Mouse (Mus musculus) kidney, adult 2 months (tissue): ENCODE results near the gene Rhbdf2.

ENCODE experiments used
- CTCF ChIP-seq: fragments of 200-500 bp; conservative IDR thresholded peaks from 2 replicates; pipeline ENCODE4 v1.5.1; 2011; ENCODE audit warnings: low read depth, mild to moderate bottlenecking, control low read depth, low read length, moderate library complexity, mixed read lengths; ENCODE audit not compliant: insufficient read depth, insufficient read length
- POLR2A ChIP-seq: fragments of 200-500 bp; IDR thresholded peaks from one replicate; pipeline ENCODE4 v1.6.1; 2011; ENCODE audit warnings: low read depth, low read length, control low read depth

DNA sequence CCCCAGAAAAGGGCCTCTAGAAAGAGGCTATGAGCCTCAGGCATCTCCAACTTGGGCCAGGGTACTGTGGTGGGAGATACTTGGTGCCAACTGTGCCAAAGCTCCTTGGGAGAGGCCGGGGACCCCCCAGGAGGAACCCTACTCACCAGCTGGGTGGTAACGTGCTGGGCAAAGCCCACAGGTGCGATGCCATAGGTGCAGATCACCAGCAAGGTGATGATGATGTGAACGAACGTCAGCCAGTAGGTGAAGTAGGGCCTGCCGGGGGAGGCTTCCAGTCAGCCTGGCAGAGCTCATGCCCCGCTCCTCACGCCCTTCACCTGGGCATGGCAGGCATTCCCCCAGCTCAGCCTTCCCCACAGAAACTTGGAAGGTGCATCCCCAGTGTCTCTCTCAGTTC lies 24.8 kb downstream of the Rhbdf2 start:
- no peak for TF ChIP-seq CTCF
- TF ChIP-seq POLR2A: no peak
